Mouse (Mus musculus): ENCODE results near the gene Uhrf1. TPM values are rescaled to one million over a fixed set of nuclear protein-coding genes. Genes with fewer than 3 reads are reported as not detected.
A peak's percentile ranks its signal among the peaks of the same experiment; 100 is the strongest.

The Uhrf1 gene
- polyA plus RNA-seq, 1 experiment from 2014 or later: 42.8 TPM

DNA sequence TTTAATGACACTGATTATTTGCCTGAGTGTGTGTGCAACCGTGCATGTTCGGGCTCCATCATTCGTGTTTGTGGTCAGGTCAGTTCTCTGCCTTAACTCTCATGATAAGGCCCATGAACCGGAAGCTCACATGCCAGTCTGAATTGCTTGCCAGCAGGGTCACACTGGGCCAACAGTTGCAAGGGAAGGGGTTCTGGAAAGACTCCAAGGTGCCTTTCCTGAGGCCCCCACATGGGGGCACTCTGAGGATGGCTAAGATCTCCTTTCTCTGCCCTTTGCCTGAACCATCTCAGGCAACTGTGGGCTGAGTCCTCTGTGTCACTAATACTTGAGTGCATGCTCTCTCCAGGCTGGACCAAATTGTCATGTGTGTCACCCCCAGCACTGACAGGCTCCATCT is 34.1 kb downstream of the Uhrf1 start:
- H3K27ac ChIP-seq (replicated peaks in 1 of 2; ENCODE audit: control insufficient read depth in 1 of 2, insufficient read depth in 1 of 2, low read depth in 2 of 2, low read length in 2 of 2): peak overlapping the region in 1 of 2 experiments; percentile 41; a peak in 1 of 4 replicates
- H3K9ac ChIP-seq (ENCODE audit: low read length): 0 out of 2 replicates have a peak overlapping the region, but pooled peaks have one; percentile 46
- no peaks in the 10 kb centered on the region for H3K36me3 ChIP-seq (ENCODE audit: control insufficient read depth, insufficient read depth, low read length)
- no peaks in the 10 kb centered on the region for H3K9me3 ChIP-seq (ENCODE audit: control insufficient read depth, low read length)
- no peak overlapping the region for H3K4me3 ChIP-seq (ENCODE audit: control insufficient read depth in 1 of 2, insufficient read depth in 1 of 2, low read depth in 1 of 2, low read length in 2 of 2)
- peaks cover 24 to 47% of the 10 kb centered on the region in 2 experiments for H3K4me1 ChIP-seq (ENCODE audit: control insufficient read depth in 2 of 2, insufficient read depth in 2 of 2, low read length in 2 of 2)
- 0 out of 2 replicates have a peak overlapping the region, but pooled peaks have one; percentile 6 for H3K4me2 ChIP-seq (ENCODE audit: low read length)
- WGBS: 23% methylated on average over 4 of the region's 4 CpGs
- no peak for ATAC-seq (ENCODE audit: insufficient number of reproducible peaks, insufficient read depth, low FRiP score, low read depth)
- no peaks in the 10 kb centered on the region for H3K27me3 ChIP-seq (ENCODE audit: control insufficient read depth, insufficient read depth, low read length)

DNA sequence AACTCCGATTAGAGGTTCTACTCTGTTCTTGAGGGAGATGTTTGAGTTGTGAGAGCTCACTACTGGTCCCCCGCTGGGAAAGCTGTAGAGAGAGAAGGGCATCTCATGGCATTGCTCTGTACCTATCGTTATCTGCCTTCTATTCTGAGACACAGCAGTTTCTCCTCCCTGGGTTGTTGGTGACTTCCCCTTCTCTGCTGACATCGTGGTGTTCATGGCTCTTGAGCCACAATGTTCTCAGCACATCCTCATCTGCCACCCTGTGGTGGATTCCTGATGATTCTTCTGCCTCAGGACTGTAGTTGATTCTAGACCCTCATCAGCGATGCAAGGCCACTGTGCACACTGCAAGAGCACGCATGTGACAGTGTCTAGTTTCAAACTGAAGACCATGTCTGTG is 34.7 kb downstream of the Uhrf1 start:
- peak overlapping the region; percentile 46; the same call in 1 of the 2 replicates for H3K9ac ChIP-seq (ENCODE audit: low read length)
- H3K27me3 ChIP-seq (ENCODE audit: control insufficient read depth, insufficient read depth, low read length): no peaks in the 10 kb centered on the region
- H3K9me3 ChIP-seq (ENCODE audit: control insufficient read depth, low read length): no peaks in the 10 kb centered on the region
- WGBS: 53% methylated on average over 6 of the region's 6 CpGs
- H3K27ac ChIP-seq (replicated peaks in 1 of 2; ENCODE audit: control insufficient read depth in 1 of 2, insufficient read depth in 1 of 2, low read depth in 2 of 2, low read length in 2 of 2): peak overlapping the region in 1 of 2 experiments; percentile 41; a peak in 1 of 4 replicates
- H3K4me2 ChIP-seq (ENCODE audit: low read length): 0 out of 2 replicates have a peak overlapping the region, but pooled peaks have one; percentile 6
- ATAC-seq (ENCODE audit: insufficient number of reproducible peaks, insufficient read depth, low FRiP score, low read depth): no peak
- H3K36me3 ChIP-seq (ENCODE audit: control insufficient read depth, insufficient read depth, low read length): no peaks in the 10 kb centered on the region
- peaks cover 24 to 47% of the 10 kb centered on the region in 2 experiments for H3K4me1 ChIP-seq (ENCODE audit: control insufficient read depth in 2 of 2, insufficient read depth in 2 of 2, low read length in 2 of 2)
- H3K4me3 ChIP-seq (ENCODE audit: control insufficient read depth in 1 of 2, insufficient read depth in 1 of 2, low read depth in 1 of 2, low read length in 2 of 2): no peak overlapping the region

DNA sequence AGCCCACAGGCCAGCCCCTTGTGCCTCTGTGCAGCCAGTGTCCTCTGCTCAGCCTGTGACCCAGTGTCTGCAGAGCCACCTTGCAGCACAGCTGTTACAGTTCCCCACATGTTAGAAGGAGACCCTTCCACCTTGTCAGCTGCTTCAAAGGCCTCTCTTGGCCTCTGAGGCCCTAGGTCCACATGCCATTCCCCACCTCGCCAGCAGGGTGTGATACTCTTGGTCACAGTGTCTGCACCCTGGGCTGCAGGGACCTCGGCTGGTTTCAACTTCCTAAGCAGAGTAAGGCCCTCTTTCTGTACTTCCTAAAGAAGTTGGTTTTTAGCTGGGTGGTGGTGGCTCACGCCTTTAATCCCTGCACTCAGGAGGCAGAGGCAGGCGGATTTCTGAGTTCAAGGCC is 35.8 kb downstream of the Uhrf1 start:
- H3K4me2 ChIP-seq (ENCODE audit: low read length): no peak overlapping the region
- ATAC-seq (ENCODE audit: insufficient number of reproducible peaks, insufficient read depth, low FRiP score, low read depth): no peak
- H3K27ac ChIP-seq (replicated peaks in 1 of 2; ENCODE audit: control insufficient read depth in 1 of 2, insufficient read depth in 1 of 2, low read depth in 2 of 2, low read length in 2 of 2): no peak overlapping the region
- no peaks in the 10 kb centered on the region for H3K9me3 ChIP-seq (ENCODE audit: control insufficient read depth, low read length)
- no peak overlapping the region for H3K9ac ChIP-seq (ENCODE audit: low read length)
- H3K36me3 ChIP-seq (ENCODE audit: control insufficient read depth, insufficient read depth, low read length): no peaks in the 10 kb centered on the region
- peaks cover 24 to 44% of the 10 kb centered on the region in 2 experiments for H3K4me1 ChIP-seq (ENCODE audit: control insufficient read depth in 2 of 2, insufficient read depth in 2 of 2, low read length in 2 of 2)
- WGBS: 72% methylated on average over 4 of the region's 4 CpGs
- no peak overlapping the region for H3K4me3 ChIP-seq (ENCODE audit: control insufficient read depth in 1 of 2, insufficient read depth in 1 of 2, low read depth in 1 of 2, low read length in 2 of 2)
- H3K27me3 ChIP-seq (ENCODE audit: control insufficient read depth, insufficient read depth, low read length): no peaks in the 10 kb centered on the region

DNA sequence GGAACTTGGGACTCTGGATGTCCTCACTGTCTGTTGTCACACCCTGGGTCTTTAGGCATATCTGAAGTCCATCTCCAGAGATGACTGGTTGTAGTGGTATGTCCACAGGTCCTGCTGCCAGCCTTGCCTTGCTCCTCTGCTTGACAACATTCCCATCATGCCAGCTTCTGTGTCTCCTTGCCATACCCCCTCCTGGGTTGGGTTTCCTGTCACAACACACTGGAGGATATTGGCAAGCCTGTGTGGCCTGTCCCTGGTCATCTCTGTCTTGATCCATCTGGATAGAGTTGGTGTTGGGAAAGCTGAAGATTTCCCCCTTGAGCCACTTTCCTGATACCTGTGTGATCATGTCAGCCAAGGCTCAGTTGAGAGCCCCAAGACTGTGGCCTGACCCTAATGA is 37.6 kb downstream of the Uhrf1 start:
- ATAC-seq (ENCODE audit: insufficient number of reproducible peaks, insufficient read depth, low FRiP score, low read depth): no peak
- Histone ChIP-seq H3K27ac (replicated peaks in 1 of 2; ENCODE audit: control insufficient read depth in 1 of 2, insufficient read depth in 1 of 2, low read depth in 2 of 2, low read length in 2 of 2) (no peak overlapping the region), H3K9me3 (ENCODE audit: control insufficient read depth, low read length) (no peaks in the 10 kb centered on the region)

DNA sequence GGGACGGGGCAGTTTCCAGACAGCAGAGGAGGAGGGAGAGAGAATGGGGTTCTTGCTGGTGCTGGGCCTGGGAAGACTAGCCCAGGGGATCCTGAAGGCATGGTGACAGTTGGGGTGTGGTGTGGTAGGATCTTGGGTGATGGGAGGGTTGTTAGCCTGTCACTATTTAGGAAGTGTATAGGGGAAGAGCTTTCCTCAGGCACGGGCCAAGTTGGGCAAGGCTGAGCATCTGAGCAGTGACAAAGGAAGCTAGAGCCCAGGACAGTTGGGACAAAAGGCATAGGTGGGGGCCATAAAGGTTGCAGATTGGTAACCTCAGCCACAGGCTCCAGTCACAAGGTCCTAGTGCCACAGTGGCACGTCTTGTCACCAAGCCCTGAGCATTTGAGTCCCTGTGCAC is 40.3 kb downstream of the Uhrf1 start:
- 78% methylated on average over 3 of the region's 3 CpGs for WGBS
- no peak overlapping the region for H3K4me2 ChIP-seq (ENCODE audit: low read length)
- no peak for ATAC-seq (ENCODE audit: insufficient number of reproducible peaks, insufficient read depth, low FRiP score, low read depth)
- H3K4me1 ChIP-seq (ENCODE audit: control insufficient read depth in 2 of 2, insufficient read depth in 2 of 2, low read length in 2 of 2): peaks cover 18 to 32% of the 10 kb centered on the region in 2 experiments
- H3K27me3 ChIP-seq (ENCODE audit: control insufficient read depth, insufficient read depth, low read length): no peaks in the 10 kb centered on the region
- no peak overlapping the region for H3K9ac ChIP-seq (ENCODE audit: low read length)
- H3K9me3 ChIP-seq (ENCODE audit: control insufficient read depth, low read length): no peaks in the 10 kb centered on the region
- 0 out of 2 replicates have a peak, but pooled peaks cover 3% of the 10 kb centered on the region for H3K36me3 ChIP-seq (ENCODE audit: control insufficient read depth, insufficient read depth, low read length)
- no peak overlapping the region for H3K4me3 ChIP-seq (ENCODE audit: control insufficient read depth in 1 of 2, insufficient read depth in 1 of 2, low read depth in 1 of 2, low read length in 2 of 2)
- H3K27ac ChIP-seq (replicated peaks in 1 of 2; ENCODE audit: control insufficient read depth in 1 of 2, insufficient read depth in 1 of 2, low read depth in 2 of 2, low read length in 2 of 2): no peak overlapping the region

More for the DNA sequence above, 37.6 kb downstream of the Uhrf1 start:
- no peaks in the 10 kb centered on the region for H3K27me3 ChIP-seq (ENCODE audit: control insufficient read depth, insufficient read depth, low read length)
- peaks cover 24 to 39% of the 10 kb centered on the region in 2 experiments for H3K4me1 ChIP-seq (ENCODE audit: control insufficient read depth in 2 of 2, insufficient read depth in 2 of 2, low read length in 2 of 2)
- no peak overlapping the region for H3K4me3 ChIP-seq (ENCODE audit: control insufficient read depth in 1 of 2, insufficient read depth in 1 of 2, low read depth in 1 of 2, low read length in 2 of 2)
- H3K4me2 ChIP-seq (ENCODE audit: low read length): no peak overlapping the region
- H3K36me3 ChIP-seq (ENCODE audit: control insufficient read depth, insufficient read depth, low read length): 0 out of 2 replicates have a peak, but pooled peaks cover 3% of the 10 kb centered on the region
- H3K9ac ChIP-seq (ENCODE audit: low read length): no peak overlapping the region

DNA sequence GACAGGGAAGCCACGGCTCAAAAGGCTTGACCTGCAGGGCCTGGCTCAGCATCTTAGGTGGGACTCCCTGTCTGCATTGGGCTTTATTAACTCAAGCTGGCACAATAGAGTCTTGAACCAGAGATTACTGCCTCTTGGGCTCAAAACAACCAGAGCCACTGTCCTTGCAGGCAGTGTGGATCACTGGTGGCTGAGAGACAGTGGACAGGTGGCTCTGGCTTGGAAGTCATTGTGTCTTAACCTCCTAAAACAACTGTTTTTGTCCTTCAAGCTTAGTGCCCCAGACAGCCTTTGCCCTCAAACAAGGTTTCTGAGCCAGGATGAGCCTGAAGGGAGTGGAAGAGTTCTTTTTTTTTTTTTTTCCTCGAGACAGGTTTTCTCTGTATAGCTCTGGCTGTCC is 42.2 kb downstream of the Uhrf1 start:
- peaks cover 14 to 31% of the 10 kb centered on the region in 2 experiments for H3K4me1 ChIP-seq (ENCODE audit: control insufficient read depth in 2 of 2, insufficient read depth in 2 of 2, low read length in 2 of 2)
- H3K27me3 ChIP-seq (ENCODE audit: control insufficient read depth, insufficient read depth, low read length): no peaks in the 10 kb centered on the region
- 0 out of 2 replicates have a peak, but pooled peaks cover 3% of the 10 kb centered on the region for H3K36me3 ChIP-seq (ENCODE audit: control insufficient read depth, insufficient read depth, low read length)
- no peak for ATAC-seq (ENCODE audit: insufficient number of reproducible peaks, insufficient read depth, low FRiP score, low read depth)
- H3K9me3 ChIP-seq (ENCODE audit: control insufficient read depth, low read length): no peaks in the 10 kb centered on the region
- H3K27ac ChIP-seq (replicated peaks in 1 of 2; ENCODE audit: control insufficient read depth in 1 of 2, insufficient read depth in 1 of 2, low read depth in 2 of 2, low read length in 2 of 2): no peak overlapping the region
- H3K4me2 ChIP-seq (ENCODE audit: low read length): no peak overlapping the region
- 67% methylated on average over 2 of the region's 2 CpGs for WGBS
- H3K4me3 ChIP-seq (ENCODE audit: control insufficient read depth in 1 of 2, insufficient read depth in 1 of 2, low read depth in 1 of 2, low read length in 2 of 2): no peak overlapping the region
- H3K9ac ChIP-seq (ENCODE audit: low read length): no peak overlapping the region

DNA sequence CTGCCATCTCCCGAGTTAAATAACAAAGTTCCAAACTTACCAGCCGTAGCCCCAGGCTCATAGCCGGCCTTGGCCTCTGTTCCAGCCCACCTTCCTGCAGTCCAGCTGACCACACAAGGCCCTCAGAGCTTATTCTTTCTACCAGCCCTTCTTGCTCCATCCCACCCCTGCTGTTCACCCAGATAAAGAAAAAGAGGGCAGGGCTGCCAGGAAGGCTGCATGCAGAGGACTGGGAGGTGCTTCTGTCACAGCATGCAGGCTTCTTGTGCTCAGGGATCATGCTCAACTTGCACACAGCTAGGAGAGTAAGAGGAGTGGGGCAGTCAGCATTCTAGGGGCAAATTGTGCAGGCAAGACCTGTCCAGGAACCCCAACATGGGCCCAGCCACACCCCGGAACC is 45.0 kb downstream of the Uhrf1 start:
- peaks cover 2 to 16% of the 10 kb centered on the region in 2 experiments for H3K4me1 ChIP-seq (ENCODE audit: control insufficient read depth in 2 of 2, insufficient read depth in 2 of 2, low read length in 2 of 2)
- no peak overlapping the region for H3K27ac ChIP-seq (replicated peaks in 1 of 2; ENCODE audit: control insufficient read depth in 1 of 2, insufficient read depth in 1 of 2, low read depth in 2 of 2, low read length in 2 of 2)
- H3K27me3 ChIP-seq (ENCODE audit: control insufficient read depth, insufficient read depth, low read length): no peaks in the 10 kb centered on the region
- no peak for ATAC-seq (ENCODE audit: insufficient number of reproducible peaks, insufficient read depth, low FRiP score, low read depth)
- no peaks in the 10 kb centered on the region for H3K9me3 ChIP-seq (ENCODE audit: control insufficient read depth, low read length)
- H3K4me2 ChIP-seq (ENCODE audit: low read length): no peak overlapping the region
- H3K36me3 ChIP-seq (ENCODE audit: control insufficient read depth, insufficient read depth, low read length): peaks cover 22% of the 10 kb centered on the region
- 66% methylated on average over 4 of the region's 4 CpGs for WGBS
- no peak overlapping the region; the same call in 1 of the 2 replicates for H3K9ac ChIP-seq (ENCODE audit: low read length)
- no peak overlapping the region for H3K4me3 ChIP-seq (ENCODE audit: control insufficient read depth in 1 of 2, insufficient read depth in 1 of 2, low read depth in 1 of 2, low read length in 2 of 2)

DNA sequence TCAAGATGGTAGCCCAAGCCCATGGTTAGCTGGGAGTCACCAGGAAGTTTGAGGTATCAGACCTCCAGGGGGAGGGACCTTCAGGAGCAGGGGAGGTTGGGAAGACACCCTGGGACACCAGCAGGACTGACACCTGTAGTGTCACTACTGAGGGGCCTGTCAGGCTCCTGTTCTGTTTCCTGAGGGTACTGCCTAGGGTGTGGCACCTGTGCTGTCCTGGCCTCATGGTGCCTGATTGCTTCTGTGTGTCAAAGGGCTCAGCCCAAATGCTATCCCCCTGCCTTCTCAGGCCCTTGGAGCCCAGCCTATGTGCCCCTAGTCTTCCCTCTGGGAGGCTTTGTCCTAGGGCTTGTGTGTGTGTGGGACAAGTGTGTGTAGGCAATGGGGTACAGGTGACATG is 45.5 kb downstream of the Uhrf1 start:
- no peak overlapping the region for H3K27ac ChIP-seq (replicated peaks in 1 of 2; ENCODE audit: control insufficient read depth in 1 of 2, insufficient read depth in 1 of 2, low read depth in 2 of 2, low read length in 2 of 2)
- no peak overlapping the region for H3K4me2 ChIP-seq (ENCODE audit: low read length)
- H3K27me3 ChIP-seq (ENCODE audit: control insufficient read depth, insufficient read depth, low read length): no peaks in the 10 kb centered on the region
- H3K9me3 ChIP-seq (ENCODE audit: control insufficient read depth, low read length): no peaks in the 10 kb centered on the region
- peaks cover 27% of the 10 kb centered on the region for H3K36me3 ChIP-seq (ENCODE audit: control insufficient read depth, insufficient read depth, low read length)
- H3K4me3 ChIP-seq (ENCODE audit: control insufficient read depth in 1 of 2, insufficient read depth in 1 of 2, low read depth in 1 of 2, low read length in 2 of 2): no peak overlapping the region
- H3K9ac ChIP-seq (ENCODE audit: low read length): no peak overlapping the region; the same call in 1 of the 2 replicates
- ATAC-seq (ENCODE audit: insufficient number of reproducible peaks, insufficient read depth, low FRiP score, low read depth): no peak
- peaks cover 2 to 16% of the 10 kb centered on the region in 2 experiments for H3K4me1 ChIP-seq (ENCODE audit: control insufficient read depth in 2 of 2, insufficient read depth in 2 of 2, low read length in 2 of 2)

Data from heart, embryonic 14.5 days (tissue).